Mouse (Mus musculus): ENCODE measurements around the gene Dmkn.

GRCm38 (mm10) chr7:30777081-30777579 lies 13.6 kb downstream of the Dmkn start:
- TF ChIP-seq GATA1 (IDR thresholded peaks at IDR 0.05; ENCODE audit: low read length) (no peak), TAL1 (IDR thresholded peaks at IDR 0.05; ENCODE audit: low read length) (no peak)
